Mouse (Mus musculus): Measurements from ENCODE around the gene C1d. TPM values are rescaled to one million over a fixed set of nuclear protein-coding genes. Genes with fewer than 3 reads are reported as not detected.
"Not testable (repeated sequence)": the region's sequence is repeated elsewhere in the genome, so short reads cannot be mapped to it uniquely, and the experiment has no call there.

Gene C1d
- polyA plus RNA-seq (2015; fragmentation: Nextera tagmentation; extraction: Ambion mirVana), result 72.5 and 76.6 TPM in 2 replicates

DNA sequence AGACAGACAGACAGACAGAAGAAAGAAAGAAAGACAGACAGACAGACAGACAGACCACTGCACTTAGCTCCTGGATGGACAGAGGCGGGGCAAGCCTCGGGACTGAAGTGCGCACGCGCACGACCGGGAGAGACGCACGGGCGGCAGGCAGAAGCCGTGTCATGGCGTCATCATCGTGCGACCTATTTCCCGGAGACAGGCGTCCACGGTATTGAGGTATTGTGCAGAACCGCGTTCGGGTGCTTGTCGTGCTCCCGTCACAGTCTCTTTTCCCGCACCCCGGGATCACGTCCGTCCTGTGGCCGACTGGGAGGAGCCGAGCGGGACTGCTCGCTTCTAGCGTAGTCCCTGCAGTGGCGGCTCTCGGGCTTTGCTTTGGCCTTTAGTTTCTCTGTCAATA lies at the start of gene C1d:
Gene C1d, plus strand, starts transcription at position 137 of the 400 bp plus-strand sequence.
- peaks cover 17% of the 10 kb centered on the region for H3K4me1 ChIP-seq
- peak; percentile 83 for ATAC-seq (ENCODE audit: extremely low read depth, insufficient number of reproducible peaks, low FRiP score, low TSS enrichment)

DNA sequence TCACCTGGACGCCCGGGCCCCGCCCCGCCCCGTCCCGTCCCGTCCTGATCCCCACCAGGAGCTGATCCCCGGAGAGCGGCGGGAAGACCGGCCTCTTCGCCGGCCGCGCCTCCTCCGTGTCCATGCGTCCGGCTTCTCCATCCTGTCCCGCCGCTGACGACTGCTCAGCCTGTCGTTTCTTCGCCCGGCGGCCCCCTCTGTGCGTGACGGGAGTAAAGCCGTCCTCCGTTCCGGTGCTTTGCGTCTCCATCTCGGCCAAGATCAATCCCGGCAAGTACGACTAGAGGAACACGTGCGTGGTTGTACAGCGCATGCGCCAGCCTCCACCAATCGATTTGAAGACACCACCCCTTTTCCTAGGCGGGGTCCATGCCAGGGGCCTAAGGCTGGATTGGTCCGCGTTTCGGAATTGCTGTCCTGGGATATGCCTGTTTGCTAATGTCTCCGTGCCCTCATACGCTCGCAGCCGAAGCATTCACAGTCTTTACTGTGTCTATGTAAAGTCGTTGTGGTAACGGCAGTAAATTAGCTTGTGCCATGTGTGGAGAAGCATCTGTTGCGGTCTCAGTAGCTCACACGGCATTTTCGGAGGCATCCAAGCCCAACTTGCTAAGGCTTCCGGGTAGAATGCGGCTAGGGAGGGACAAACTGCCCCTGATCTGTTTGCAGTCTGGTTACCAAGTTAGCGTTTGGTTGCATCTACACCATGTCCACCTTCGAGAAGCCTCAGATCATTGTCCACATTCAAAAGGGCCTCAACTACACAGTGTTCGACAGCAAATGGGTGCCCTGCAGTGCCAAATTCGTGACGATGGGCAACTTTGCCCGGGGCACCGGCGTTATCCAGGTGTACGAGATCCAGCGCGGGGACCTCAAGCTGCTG lies 45.9 kb upstream of the C1d start, which contains the start of gene Pno1:
Gene Pno1, minus strand, starts transcription at position 311 of the 883 bp plus-strand sequence.
- peak; percentile 98 for ATAC-seq (ENCODE audit: extremely low read depth, insufficient number of reproducible peaks, low FRiP score, low TSS enrichment)
- Histone ChIP-seq H3K4me1 (peaks cover 25% of the 10 kb centered on the region), H3K4me2 (peak within 1 kb of the TSS; percentile 92), H3K4me3 (peak within 1 kb of the TSS; percentile 96), H3K9ac (peak within 1 kb of the TSS; percentile 86), H3K27ac (replicated peaks) (peak within 1 kb of the TSS; percentile 87), H3K27me3 (replicated peaks) (no peaks in the 10 kb centered on the region), H3K36me3 (peaks cover 24% of the 10 kb centered on the region), H3K9me3 (no peaks in the 10 kb centered on the region)
- WGBS, result under 1% methylated on average over 65 of the region's 65 CpGs

More for the DNA sequence above, at the start of gene C1d:
- Histone ChIP-seq H3K9ac (peak within 1 kb of the TSS; percentile 97), H3K27ac (replicated peaks) (peak within 1 kb of the TSS; percentile 88), H3K4me3 (peak within 1 kb of the TSS; percentile 91), H3K27me3 (replicated peaks) (no peaks in the 10 kb centered on the region), H3K36me3 (no peaks in the 10 kb centered on the region), H3K4me2 (peak within 1 kb of the TSS; percentile 73), H3K9me3 (no peaks in the 10 kb centered on the region)
- WGBS, result under 1% methylated on average over 33 of the region's 33 CpGs

DNA sequence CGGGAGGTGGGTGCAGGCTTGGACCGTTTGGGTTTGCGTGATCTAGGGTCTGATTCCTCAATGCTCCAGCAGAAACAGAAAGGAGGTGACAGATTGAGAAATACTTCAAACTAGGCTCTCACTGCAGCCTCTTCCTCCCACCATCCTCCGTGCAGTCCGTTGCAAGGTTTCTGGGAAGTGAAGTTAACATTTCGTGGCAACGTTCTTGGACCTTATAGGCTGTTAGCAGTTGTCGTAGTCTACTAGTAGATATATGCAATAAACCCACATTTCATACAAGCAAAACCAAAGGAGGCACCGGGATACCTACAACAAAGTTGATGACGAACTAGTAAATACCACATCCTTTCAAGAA lies 45.3 kb upstream of the C1d start:
- Histone ChIP-seq H3K4me3 (peak overlapping the region; percentile 96), H3K4me2 (peak overlapping the region; percentile 92), H3K4me1 (peaks cover 25% of the 10 kb centered on the region), H3K27me3 (replicated peaks) (no peaks in the 10 kb centered on the region), H3K9me3 (no peaks in the 10 kb centered on the region), H3K27ac (replicated peaks) (peak overlapping the region; percentile 87), H3K36me3 (peaks cover 21% of the 10 kb centered on the region), H3K9ac (peak overlapping the region; percentile 86)
- no peak for ATAC-seq (ENCODE audit: extremely low read depth, insufficient number of reproducible peaks, low FRiP score, low TSS enrichment)
- WGBS, result 1% methylated on average over 10 of the region's 10 CpGs

DNA sequence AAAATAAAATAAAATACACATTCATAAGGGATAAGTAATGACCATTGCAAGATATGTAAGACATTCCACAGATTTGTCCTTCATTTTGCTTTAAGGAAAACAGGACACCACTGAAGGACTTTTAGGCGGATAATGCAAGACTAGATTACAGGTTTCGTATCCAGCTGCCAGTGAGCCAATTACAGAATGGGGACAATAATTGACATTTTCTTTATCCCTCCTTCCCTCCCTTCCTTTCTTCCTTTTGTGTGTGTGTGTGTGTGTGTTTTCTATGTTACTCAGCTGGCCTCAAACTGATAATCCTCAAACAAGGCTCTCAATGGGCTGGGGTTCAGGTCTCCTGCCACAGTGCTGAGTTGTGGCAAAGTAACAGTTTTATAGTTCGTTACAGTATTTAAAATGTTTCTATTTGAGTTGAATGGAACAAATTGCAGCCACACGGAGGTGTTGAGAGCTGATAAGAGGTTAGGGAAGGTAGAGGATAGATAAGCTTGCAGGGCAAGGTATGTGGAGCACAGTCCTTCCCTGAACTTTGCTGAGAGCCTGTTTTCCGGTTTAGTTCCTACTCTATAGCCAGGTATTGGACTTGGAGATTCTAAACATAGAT lies 44.4 kb upstream of the C1d start:
- H3K27ac ChIP-seq (replicated peaks), result no peak overlapping the region
- H3K4me2 ChIP-seq, result peak overlapping the region; percentile 92
- H3K4me1 ChIP-seq, result peaks cover 25% of the 10 kb centered on the region
- H3K9ac ChIP-seq, result peak overlapping the region; percentile 86
- no peaks in the 10 kb centered on the region for H3K27me3 ChIP-seq (replicated peaks)
- no peaks in the 10 kb centered on the region for H3K9me3 ChIP-seq
- 36% methylated on average over 5 of the region's 5 CpGs for WGBS
- H3K4me3 ChIP-seq, result peak overlapping the region; percentile 96
- H3K36me3 ChIP-seq, result peaks cover 15% of the 10 kb centered on the region
- ATAC-seq (ENCODE audit: extremely low read depth, insufficient number of reproducible peaks, low FRiP score, low TSS enrichment), result no peak

DNA sequence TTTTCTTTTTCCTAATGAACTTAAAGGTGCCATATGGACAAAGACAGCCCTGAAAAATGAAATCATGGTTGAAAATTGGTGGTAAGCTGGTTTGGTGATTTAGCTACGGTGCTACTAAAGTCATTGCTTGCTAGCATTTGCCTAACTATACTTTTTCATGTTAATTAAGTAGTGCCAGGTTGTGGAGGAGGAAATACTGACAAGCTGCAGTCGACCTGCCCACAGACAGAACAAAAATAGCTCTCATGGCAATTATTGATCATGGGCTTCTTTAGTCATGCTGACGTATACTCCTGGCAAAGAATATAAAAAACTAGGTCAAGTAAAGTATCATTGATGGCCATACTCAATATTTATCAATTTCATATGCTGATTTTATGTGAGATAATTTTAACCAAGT lies 41.9 kb upstream of the C1d start:
- peaks cover 1% of the 10 kb centered on the region for H3K36me3 ChIP-seq
- ATAC-seq (ENCODE audit: extremely low read depth, insufficient number of reproducible peaks, low FRiP score, low TSS enrichment), result no peak
- H3K27me3 ChIP-seq (replicated peaks), result no peaks in the 10 kb centered on the region
- H3K9ac ChIP-seq, result no peak overlapping the region
- H3K9me3 ChIP-seq, result no peaks in the 10 kb centered on the region
- H3K4me2 ChIP-seq, result no peak overlapping the region
- H3K4me3 ChIP-seq, result no peak overlapping the region
- H3K27ac ChIP-seq (replicated peaks), result no peak overlapping the region
- peaks cover 21% of the 10 kb centered on the region for H3K4me1 ChIP-seq
- 89% methylated on average over 3 of the region's 3 CpGs for WGBS

DNA sequence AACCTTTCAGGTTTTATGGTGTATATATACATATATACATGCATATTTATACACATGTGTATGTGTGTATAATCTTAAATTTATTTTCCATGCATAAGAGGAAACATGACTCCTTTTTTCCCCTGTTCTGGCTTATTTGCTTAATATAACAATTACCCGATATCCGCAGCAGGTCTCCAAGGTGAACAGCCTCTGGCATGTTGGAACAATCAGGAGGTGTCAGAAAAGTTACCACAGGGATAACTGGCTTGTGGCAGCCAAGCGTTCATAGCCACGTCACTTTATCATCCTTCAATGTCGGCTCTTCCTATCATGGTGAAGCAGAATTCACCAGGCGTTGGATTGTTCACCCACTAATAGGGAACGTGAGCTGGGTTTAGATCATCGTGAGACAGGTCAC lies 36.3 kb upstream of the C1d start:
- 91% methylated on average over 8 of the region's 8 CpGs for WGBS
- H3K4me3 ChIP-seq, result no peak overlapping the region
- H3K27ac ChIP-seq (replicated peaks), result no peak overlapping the region
- H3K4me1 ChIP-seq, result no peaks in the 10 kb centered on the region
- H3K4me2 ChIP-seq, result no peak overlapping the region
- no peak overlapping the region for H3K9ac ChIP-seq
- ATAC-seq (ENCODE audit: extremely low read depth, insufficient number of reproducible peaks, low FRiP score, low TSS enrichment), result no peak
- no peaks in the 10 kb centered on the region for H3K9me3 ChIP-seq
- H3K36me3 ChIP-seq, result peaks cover 36% of the 10 kb centered on the region
- no peaks in the 10 kb centered on the region for H3K27me3 ChIP-seq (replicated peaks)

DNA sequence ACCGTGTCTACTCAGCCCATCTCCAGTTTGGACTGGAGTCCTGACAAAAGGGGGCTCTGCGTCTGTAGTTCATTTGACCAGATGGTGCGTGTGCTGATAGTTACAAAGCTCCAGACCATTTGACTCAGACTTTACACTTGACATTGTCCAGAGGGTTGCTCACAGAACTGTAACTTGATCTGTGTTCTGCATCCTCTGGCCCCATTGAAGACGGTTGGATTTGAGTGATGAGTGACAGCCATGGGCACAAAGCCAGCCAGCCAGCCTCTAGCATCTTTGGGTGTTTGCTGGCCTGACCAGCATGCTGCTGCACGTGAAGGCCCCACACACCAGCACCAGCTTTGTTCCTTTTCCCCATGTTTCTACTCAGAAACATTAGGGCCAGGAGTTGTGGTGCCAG lies 24.6 kb upstream of the C1d start:
- peak overlapping the region; percentile 16; the same call in 1 of the 2 replicates for H3K4me3 ChIP-seq
- ATAC-seq (ENCODE audit: extremely low read depth, insufficient number of reproducible peaks, low FRiP score, low TSS enrichment), result peak; percentile 51; the same call in 1 of the 2 replicates
- 35% methylated on average over 5 of the region's 5 CpGs for WGBS
- peak overlapping the region; percentile 65 for H3K27ac ChIP-seq (replicated peaks)
- H3K4me1 ChIP-seq, result peaks cover 35% of the 10 kb centered on the region
- no peaks in the 10 kb centered on the region for H3K27me3 ChIP-seq (replicated peaks)
- 0 out of 2 replicates have a peak overlapping the region, but pooled peaks have one; percentile 8 for H3K9ac ChIP-seq
- peak overlapping the region; percentile 52 for H3K4me2 ChIP-seq
- no peaks in the 10 kb centered on the region for H3K9me3 ChIP-seq
- H3K36me3 ChIP-seq, result peaks cover 32% of the 10 kb centered on the region

DNA sequence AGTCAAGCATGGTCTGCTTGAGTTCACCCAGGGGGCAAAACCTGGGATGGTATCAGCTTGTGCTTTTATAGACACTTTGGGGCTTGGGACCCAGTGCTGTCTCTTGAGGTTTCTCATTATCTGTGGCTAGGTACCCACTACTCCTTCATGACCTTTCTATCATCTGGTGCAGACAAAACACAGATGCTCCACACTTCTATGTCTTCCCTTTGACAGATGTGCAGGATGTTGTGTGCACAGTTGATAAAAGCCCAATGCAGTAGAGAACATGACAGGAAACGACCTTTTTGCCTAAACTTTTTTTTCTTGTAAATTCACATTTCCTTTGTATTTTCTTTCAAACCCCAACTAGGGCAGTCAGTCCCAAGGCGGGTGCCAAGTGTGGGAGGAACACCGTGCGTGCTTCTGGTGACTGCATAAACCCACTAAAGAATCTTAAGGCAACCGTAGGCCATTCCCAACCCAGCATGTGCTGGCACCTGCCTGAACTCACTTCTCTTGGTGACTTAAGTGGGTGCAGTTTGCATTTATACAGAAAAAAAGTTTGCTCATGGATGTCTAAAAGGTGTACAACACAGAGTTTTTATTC lies 20.8 kb upstream of the C1d start:
- Histone ChIP-seq H3K4me1 (peaks cover 20% of the 10 kb centered on the region), H3K9ac (no peak overlapping the region), H3K36me3 (peaks cover 16% of the 10 kb centered on the region), H3K4me3 (no peak overlapping the region), H3K9me3 (no peaks in the 10 kb centered on the region), H3K4me2 (no peak overlapping the region), H3K27me3 (replicated peaks) (no peaks in the 10 kb centered on the region), H3K27ac (replicated peaks) (no peak overlapping the region)
- WGBS, result 67% methylated on average over 5 of the region's 5 CpGs
- no peak for ATAC-seq (ENCODE audit: extremely low read depth, insufficient number of reproducible peaks, low FRiP score, low TSS enrichment)

DNA sequence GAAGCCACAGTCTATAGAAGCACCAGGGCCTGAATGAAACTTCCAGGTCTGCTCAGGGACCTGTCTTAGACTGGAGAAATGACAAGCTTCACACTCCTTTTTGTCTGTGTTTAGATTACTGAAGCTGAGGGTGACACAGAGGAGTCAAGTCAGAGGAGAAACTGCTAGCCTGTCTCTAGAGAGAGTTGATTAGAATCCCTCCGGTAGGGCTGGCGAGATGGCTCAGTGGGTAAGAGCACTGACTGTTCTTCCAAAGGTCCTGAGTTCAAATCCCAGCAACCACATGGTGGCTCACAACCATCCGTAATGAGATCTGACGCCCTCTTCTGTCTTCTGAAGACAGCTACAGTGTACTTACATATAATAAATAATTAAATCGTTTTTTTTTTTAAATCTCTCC lies 18.8 kb upstream of the C1d start:
- WGBS, result 82% methylated on average over 5 of the region's 5 CpGs
- not testable (repeated sequence) for H3K4me2 ChIP-seq; ATAC-seq (ENCODE audit: extremely low read depth, insufficient number of reproducible peaks, low FRiP score, low TSS enrichment)

DNA sequence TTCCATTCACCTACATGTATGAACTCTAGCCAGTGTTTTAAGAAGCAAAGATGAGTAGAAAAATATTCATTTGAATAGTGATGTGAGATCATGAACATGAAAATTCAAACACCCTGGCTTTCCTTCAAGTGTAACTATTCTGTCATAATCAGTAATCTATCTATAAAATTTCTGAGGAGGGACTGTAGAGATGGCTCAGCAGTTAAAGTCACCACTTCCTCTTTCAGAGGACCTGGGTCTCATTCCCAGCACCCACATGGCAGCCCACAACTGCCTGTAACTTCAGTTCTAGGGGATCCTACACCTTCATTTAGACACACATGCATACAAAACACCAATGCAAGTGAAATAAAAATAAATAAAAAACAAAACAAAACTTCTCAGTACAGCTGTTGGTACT lies 8.7 kb upstream of the C1d start:
- 0 out of 2 replicates have a peak, but pooled peaks cover 2% of the 10 kb centered on the region for H3K9me3 ChIP-seq
- H3K27me3 ChIP-seq (replicated peaks), result no peaks in the 10 kb centered on the region
- H3K27ac ChIP-seq (replicated peaks), result no peak overlapping the region
- H3K4me1 ChIP-seq, result no peaks in the 10 kb centered on the region
- no peaks in the 10 kb centered on the region for H3K36me3 ChIP-seq
- no peak for ATAC-seq (ENCODE audit: extremely low read depth, insufficient number of reproducible peaks, low FRiP score, low TSS enrichment)
- no peak overlapping the region for H3K4me3 ChIP-seq
- H3K9ac ChIP-seq, result no peak overlapping the region
- H3K4me2 ChIP-seq, result no peak overlapping the region

More for the DNA sequence above, 18.8 kb upstream of the C1d start:
- H3K4me3 ChIP-seq; H3K27ac ChIP-seq (replicated peaks); H3K9me3 ChIP-seq; H3K27me3 ChIP-seq (replicated peaks); H3K4me1 ChIP-seq; H3K9ac ChIP-seq: not testable (repeated sequence)
- H3K36me3 ChIP-seq, result peaks cover 16% of the 10 kb centered on the region

DNA sequence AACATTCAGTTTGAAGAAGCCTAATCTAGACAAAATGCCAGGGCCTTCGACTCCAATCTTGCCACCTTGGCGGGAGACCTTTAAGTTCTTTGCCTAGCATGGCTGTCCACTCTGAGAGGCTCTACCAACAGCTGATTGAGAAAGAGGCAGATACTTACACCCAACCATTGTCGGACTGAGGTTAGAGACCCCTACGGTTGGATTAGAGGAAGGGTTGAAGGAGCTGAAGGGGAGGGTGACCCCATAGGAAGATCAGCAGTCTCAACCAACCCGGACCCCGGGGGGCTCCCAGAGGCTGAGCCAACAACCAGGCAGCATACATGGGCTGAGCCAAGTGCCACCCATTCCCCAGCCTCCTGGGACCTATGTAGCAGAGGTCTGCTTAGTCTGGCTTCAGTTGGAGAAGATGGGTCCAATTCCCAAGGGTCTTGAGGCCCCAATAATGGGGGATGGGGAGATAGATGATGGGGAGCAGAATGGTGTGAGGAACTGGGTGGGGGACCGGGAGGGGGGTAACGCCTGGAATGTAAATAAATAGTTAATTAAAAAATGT lies 490 bp upstream of the C1d start:
- peak overlapping the region; percentile 91 for H3K4me3 ChIP-seq
- peaks cover 17% of the 10 kb centered on the region for H3K4me1 ChIP-seq
- peak overlapping the region; percentile 73 for H3K4me2 ChIP-seq
- no peaks in the 10 kb centered on the region for H3K36me3 ChIP-seq
- H3K9me3 ChIP-seq, result no peaks in the 10 kb centered on the region
- no peaks in the 10 kb centered on the region for H3K27me3 ChIP-seq (replicated peaks)
- peak; percentile 31; the same call in 1 of the 2 replicates for ATAC-seq (ENCODE audit: extremely low read depth, insufficient number of reproducible peaks, low FRiP score, low TSS enrichment)
- WGBS, result 55% methylated on average over 8 of the region's 8 CpGs
- no peak overlapping the region; the same call in 1 of the 2 replicates for H3K27ac ChIP-seq (replicated peaks)
- H3K9ac ChIP-seq, result peak overlapping the region; percentile 97
